Mouse (Mus musculus) ES-E14 (cell line): ENCODE measurements at regions not wholly inside any gene's neighbourhood (a gene's known extent, or its start where the extent isn't known, plus 50 kb on each side); places are given as distances from the start of the nearest gene placed in this dataset.

Experiments
- DNase-seq: peaks from one replicate; pipeline ENCODE4 v3.0.0-alpha.2; 2013; ENCODE audit warnings: low read depth, low spot score
- H3K27ac ChIP-seq: 2 replicates; pipeline ENCODE4 v1.5.1; 2012; ENCODE audit warnings: low read depth, mild to moderate bottlenecking, low read length, moderate library complexity, mixed read lengths; ENCODE audit not compliant: poor library complexity, insufficient read depth, severe bottlenecking
- H3K36me3 ChIP-seq: 2 replicates; pipeline ENCODE4 v1.6.1; 2012; ENCODE audit warnings: mild to moderate bottlenecking, low read length, moderate library complexity, mixed read lengths; ENCODE audit not compliant: control insufficient read depth, poor library complexity, insufficient read depth, severe bottlenecking
- H3K4me1 ChIP-seq, 2 experiments: fragments of 150-350 bp in 1 of 2; sonication (generic) in 1 of 2; 2 replicates each; pipeline ENCODE4 v1.6.1; 2012; ENCODE audit warnings: low read length in 2 of 2, mild to moderate bottlenecking in 1 of 2, mixed read lengths in 1 of 2; ENCODE audit not compliant: control insufficient read depth in 2 of 2, insufficient read depth in 2 of 2, poor library complexity in 1 of 2
- H3K4me3 ChIP-seq, 2 experiments: fragments of 150-350 bp in 1 of 2; sonication (generic) in 1 of 2; 2 replicates each; pipeline ENCODE4 v1.5.1; 2012; ENCODE audit warnings: low read length in 2 of 2, low read depth in 1 of 2, mild to moderate bottlenecking in 1 of 2, mixed read lengths in 1 of 2; ENCODE audit not compliant: insufficient read depth in 1 of 2, poor library complexity in 1 of 2, severe bottlenecking in 1 of 2
- H3K9ac ChIP-seq: 2 replicates; pipeline ENCODE4 v1.6.1; 2012; ENCODE audit warnings: low read depth, mild to moderate bottlenecking, low read length, mixed read lengths; ENCODE audit not compliant: poor library complexity, insufficient read depth, severe bottlenecking
- H3K9me3 ChIP-seq: fragments of 150-350 bp; sonication (generic); 2 replicates; pipeline ENCODE4 v1.6.1; 2012; ENCODE audit warnings: low read depth, mild to moderate bottlenecking, low read length; ENCODE audit not compliant: control insufficient read depth, insufficient read depth
- CHD2 ChIP-seq: IDR thresholded peaks from 2 replicates; pipeline ENCODE4 v1.6.1; 2014; ENCODE audit warnings: mild to moderate bottlenecking, low read depth, low read length, inconsistent platforms
- HCFC1 ChIP-seq: IDR thresholded peaks from 2 replicates; pipeline ENCODE4 v1.6.1; 2012; ENCODE audit warnings: low read length, inconsistent platforms, borderline replicate concordance; ENCODE audit not compliant: insufficient read depth
- MAFK ChIP-seq: IDR thresholded peaks from 2 replicates; pipeline ENCODE4 v1.6.1; 2014; ENCODE audit warnings: mild to moderate bottlenecking, low read depth, low read length, inconsistent platforms; ENCODE audit not compliant: insufficient read depth
- ZC3H11A ChIP-seq: IDR thresholded peaks from 2 replicates; pipeline ENCODE4 v1.6.1; 2012; ENCODE audit warnings: low read depth, mild to moderate bottlenecking, inconsistent platforms, low read length, borderline replicate concordance
- ZNF384 ChIP-seq: IDR thresholded peaks from 2 replicates; pipeline ENCODE4 v1.6.1; 2012; ENCODE audit warnings: low read depth, low read length, inconsistent platforms
- in situ Hi-C, 2 experiments: fragments of 600-800 bp; cut with MboI; formaldehyde crosslinking; loops; one replicate each; pipeline ENCODE4 v1.15.1; 2025; ENCODE audit warnings: low sequenced_read_pairs in 2 of 2, inconsistent platforms in 1 of 2; ENCODE audit not compliant: unreplicated experiment in 2 of 2

- no peak for DNase-seq
- in situ Hi-C loops = no loop called here
- Histone ChIP-seq H3K4me1 (peaks cover 0 to 4% of the 10 kb centered on the region in 2 experiments; a peak in 1 of 4 replicates), H3K4me3 (no peak overlapping the region), H3K9ac (no peak overlapping the region), H3K27ac (no peak overlapping the region), H3K36me3 (no peaks in the 10 kb centered on the region), H3K9me3 (no peaks in the 10 kb centered on the region)
- peak; percentile 54; the same call in 1 of the 2 replicates for TF ChIP-seq MAFK
- no peak for TF ChIP-seq ZNF384
- no peak for TF ChIP-seq HCFC1
Observed at GRCm38 (mm10) chr12:24769156-24769555, 61.1 kb downstream of the Rrm2 start.

- no peaks in the 10 kb centered on the region for H3K9me3 ChIP-seq
- no peaks in the 10 kb centered on the region for H3K36me3 ChIP-seq
- no peaks in the 10 kb centered on the region for H3K4me1 ChIP-seq
- in situ Hi-C loops = no loop called here
- no peak overlapping the region for H3K27ac ChIP-seq
- DNase-seq = no peak
- no peak overlapping the region for H3K9ac ChIP-seq
- H3K4me3 ChIP-seq = no peak overlapping the region
- TF ChIP-seq ZNF384 (no peak), CHD2 (no peak), MAFK (no peak), ZC3H11A (no peak), HCFC1 (no peak)
Observed at GRCm38 (mm10) chr12:24772807-24773206, 57.9 kb upstream of the Mboat2 start.

DNA sequence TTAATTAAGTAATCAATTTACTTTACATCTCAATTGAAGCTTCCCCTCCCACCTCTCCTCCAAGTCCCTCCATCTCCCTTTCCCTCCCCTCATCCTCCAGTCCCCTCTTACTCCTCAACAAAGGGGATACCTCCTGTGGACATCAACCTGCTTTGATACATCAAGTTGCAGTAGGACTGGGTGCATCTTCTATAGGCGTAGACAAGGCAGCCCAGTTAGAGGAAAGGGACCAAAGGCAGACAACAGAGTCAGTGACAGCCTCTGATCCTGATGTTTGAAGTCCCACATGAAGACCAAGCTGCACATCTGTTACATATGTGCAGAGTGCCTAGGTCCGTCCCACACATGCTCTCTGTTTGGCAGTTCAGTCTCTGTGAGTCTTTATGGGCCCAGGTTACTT is 52.9 kb upstream of the Mboat2 start:
- TF ChIP-seq CHD2 = no peak
- no peak for DNase-seq
- in situ Hi-C loops = no loop called here

GRCm38 (mm10) chr12:24778876-24779275 is 51.8 kb upstream of the Mboat2 start:
- TF ChIP-seq ZC3H11A (no peak), CHD2 (no peak), ZNF384 (no peak), MAFK (no peak), HCFC1 (no peak)
- H3K9me3 ChIP-seq = no peaks in the 10 kb centered on the region
- H3K36me3 ChIP-seq = no peaks in the 10 kb centered on the region
- in situ Hi-C loops = no loop called here
- no peak overlapping the region for H3K4me3 ChIP-seq
- H3K4me1 ChIP-seq = peaks cover 2 to 3% of the 10 kb centered on the region in 2 experiments; a peak in 1 of 4 replicates
- H3K9ac ChIP-seq = no peak overlapping the region
- no peak for DNase-seq
- no peak overlapping the region for H3K27ac ChIP-seq

More for the DNA sequence above, 52.9 kb upstream of the Mboat2 start:
- H3K27ac ChIP-seq = no peak overlapping the region
- H3K9ac ChIP-seq = no peak overlapping the region
- no peak overlapping the region for H3K4me3 ChIP-seq
- no peaks in the 10 kb centered on the region for H3K9me3 ChIP-seq
- no peaks in the 10 kb centered on the region for H3K36me3 ChIP-seq
- H3K4me1 ChIP-seq = peaks cover 0 to 3% of the 10 kb centered on the region in 2 experiments; a peak in 1 of 4 replicates

- Histone ChIP-seq H3K27ac (no peak overlapping the region), H3K4me3 (no peak overlapping the region), H3K36me3 (no peaks in the 10 kb centered on the region), H3K9ac (no peak overlapping the region), H3K4me1 (peaks cover 2 to 3% of the 10 kb centered on the region in 2 experiments; a peak in 1 of 4 replicates), H3K9me3 (no peaks in the 10 kb centered on the region)
- DNase-seq = no peak
- TF ChIP-seq ZNF384 (no peak), HCFC1 (no peak), ZC3H11A (no peak), CHD2 (no peak), MAFK (no peak)
- in situ Hi-C loops = no loop called here
Observed at GRCm38 (mm10) chr12:24780574-24780973, 50.1 kb upstream of the Mboat2 start.
